Mouse (Mus musculus): Measurements from ENCODE around the gene Pmp22.

Gene Pmp22

DNA sequence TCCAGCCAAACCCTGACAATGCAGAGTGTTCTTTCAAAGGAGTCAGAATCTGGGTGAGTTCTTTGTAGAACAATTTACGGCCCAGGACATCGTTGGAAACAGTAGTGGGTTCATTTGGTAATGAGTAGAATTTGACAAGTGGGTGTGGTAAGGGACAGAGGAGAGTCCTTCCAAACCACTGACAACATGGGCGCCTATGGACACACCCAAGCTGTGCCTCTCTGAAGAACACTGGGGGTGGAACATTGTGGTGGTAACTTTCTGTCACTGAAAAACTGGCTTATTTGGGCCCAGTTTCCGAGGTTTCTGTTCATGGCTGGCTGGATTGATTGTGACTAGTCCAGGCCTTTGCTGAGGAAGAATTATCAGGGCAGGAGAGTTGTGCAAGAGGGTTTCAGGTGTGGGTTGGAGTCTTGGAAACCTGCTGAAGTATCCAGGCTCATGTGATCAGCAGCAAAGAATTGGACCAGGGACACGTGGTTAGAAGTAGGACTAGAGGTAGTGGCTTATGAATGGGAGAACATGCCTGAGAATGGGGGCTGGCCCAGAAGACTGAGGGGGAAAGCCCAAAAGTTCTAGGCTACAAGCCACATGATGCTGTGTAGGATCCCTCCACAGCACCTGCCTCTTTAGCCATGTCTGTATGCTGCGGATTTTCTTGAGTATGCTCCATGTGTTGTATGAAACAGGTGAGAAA, 35.4 kb downstream of the Pmp22 start:
- DNase-seq = no peak

- DNase-seq = peak in 1 of 2 experiments; percentile 50
Observed at GRCm38 (mm10) chr11:63164756-63165484, 36.1 kb downstream of the Pmp22 start.

GRCm38 (mm10) chr11:63167826-63168225, 39.0 kb downstream of the Pmp22 start:
- no peak for DNase-seq

GRCm38 (mm10) chr11:63168551-63169258, 39.9 kb downstream of the Pmp22 start:
- peak; percentile 13 to 18 for DNase-seq

DNA sequence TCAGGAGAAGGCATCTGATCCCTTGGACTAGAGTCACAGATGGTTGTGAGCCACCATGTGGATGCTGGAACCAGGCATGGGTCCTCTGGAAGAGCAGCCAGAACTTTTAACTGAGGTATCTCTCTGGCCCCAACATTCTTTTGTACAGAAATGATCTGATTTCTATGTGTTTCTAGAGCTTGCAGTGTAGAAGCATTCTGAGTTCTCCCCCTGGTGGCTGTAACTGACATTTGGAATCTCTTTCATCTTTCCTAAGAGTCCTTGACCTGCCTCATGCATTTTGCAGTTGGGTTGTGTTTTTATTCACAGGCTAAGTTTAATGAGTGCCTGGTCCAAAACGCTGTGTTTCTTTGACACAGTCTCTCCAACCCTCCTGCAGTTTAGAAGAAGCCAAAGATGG, 43.2 kb downstream of the Pmp22 start:
- peak; percentile 12 to 40 for DNase-seq

- DNase-seq = peak; percentile 7 to 11
Observed at GRCm38 (mm10) chr11:63173604-63174003, 44.8 kb downstream of the Pmp22 start.

DNA sequence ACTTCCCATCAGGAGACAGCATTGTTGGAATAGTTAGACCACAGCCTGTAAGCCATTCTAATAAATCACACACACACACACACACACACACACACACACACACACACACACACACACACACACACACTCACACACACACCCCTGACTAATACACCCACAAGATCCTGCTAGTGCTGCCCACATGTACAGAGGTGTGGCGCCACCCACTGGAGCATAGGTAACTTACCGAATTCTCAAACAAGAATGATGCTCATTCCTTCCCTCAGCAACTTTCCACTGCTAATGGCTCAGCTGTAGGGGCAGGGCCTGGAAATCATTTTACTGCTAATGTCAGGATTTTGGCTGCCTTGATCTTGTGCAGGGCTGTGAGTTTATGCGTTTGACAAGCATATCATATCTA, 46.5 kb downstream of the Pmp22 start:
- peak; percentile 3 to 38 for DNase-seq

DNA sequence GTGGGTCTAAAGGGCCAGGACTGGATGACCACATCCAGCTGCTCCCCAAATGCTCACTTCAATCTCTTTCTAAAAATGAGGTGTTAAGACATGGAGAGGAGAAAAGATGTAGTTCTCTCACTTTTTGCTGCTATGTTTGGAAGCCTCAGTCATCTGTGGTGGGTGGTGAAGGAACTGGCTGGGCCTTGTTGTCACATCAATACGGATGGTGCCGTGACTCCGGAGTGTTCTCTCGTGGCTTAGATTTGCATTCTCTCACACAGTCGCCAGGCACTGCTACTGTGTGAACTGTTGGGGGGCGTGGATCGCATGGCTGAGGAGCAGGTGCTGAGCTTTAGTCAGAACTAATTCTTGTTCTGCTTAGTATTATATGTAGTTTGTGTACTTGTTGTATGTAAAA, 47.6 kb downstream of the Pmp22 start:
- no peak for DNase-seq

DNA sequence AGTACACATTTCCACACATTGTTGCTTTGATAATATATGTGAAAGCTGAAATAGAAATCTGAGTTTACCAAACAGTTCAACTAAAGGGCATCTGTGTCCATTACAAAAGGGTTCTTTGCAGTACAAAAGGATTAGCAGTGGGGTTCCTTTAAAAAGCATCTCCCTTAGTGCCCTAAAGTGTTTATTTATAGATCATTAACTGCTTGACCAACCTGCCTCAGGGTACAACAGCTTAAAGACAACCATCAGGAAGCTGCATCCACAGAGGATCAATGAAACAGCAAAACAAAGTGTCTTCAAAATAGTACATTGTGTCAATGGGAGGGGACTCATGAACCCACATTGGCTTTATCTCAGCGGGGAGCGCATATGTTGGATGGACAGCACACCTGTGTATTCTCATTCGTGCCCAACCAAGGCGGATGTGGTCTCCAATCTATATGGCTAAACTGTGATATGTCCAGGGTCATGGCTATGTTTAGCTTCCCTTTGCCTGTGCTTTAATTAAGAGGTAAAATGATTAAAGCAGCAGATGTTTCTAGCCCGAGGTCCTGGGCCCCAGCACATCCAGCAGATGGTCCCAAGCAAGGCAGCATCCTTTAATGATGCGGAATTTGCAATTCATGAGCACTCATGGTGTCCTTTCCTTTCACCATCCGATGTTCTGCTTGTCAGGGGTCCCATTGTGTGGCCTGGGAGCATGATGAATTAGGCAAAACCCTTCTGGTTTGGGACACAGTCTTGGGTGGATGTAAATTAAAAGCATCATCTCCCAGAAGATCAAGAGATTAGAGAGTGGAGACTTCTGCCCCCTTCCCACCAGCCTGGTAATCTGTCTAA, 51.7 kb downstream of the Pmp22 start:
- DNase-seq = no peak

DNA sequence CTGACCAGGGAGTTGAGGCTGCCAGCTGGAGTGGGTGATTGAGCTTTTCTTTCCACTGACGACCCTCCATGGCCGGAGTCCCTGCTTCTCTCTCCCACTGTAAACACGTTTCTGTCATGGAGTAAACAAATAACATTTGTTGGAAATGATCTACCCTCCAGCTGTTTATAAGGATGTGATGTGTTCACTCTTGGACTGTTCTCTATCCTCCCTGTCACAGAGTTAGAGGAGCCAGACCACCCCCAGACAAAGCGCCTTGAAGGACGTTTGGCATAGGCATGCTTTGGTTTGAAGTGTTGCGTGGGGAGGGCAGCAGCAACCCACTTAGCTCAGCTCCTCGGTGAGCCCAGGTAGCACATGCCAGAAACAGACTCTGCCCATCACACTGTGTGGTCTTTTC, 60.0 kb downstream of the Pmp22 start:
- no peak for DNase-seq

- no peak for DNase-seq
Observed at GRCm38 (mm10) chr11:63198070-63198469, 69.3 kb downstream of the Pmp22 start.

DNA sequence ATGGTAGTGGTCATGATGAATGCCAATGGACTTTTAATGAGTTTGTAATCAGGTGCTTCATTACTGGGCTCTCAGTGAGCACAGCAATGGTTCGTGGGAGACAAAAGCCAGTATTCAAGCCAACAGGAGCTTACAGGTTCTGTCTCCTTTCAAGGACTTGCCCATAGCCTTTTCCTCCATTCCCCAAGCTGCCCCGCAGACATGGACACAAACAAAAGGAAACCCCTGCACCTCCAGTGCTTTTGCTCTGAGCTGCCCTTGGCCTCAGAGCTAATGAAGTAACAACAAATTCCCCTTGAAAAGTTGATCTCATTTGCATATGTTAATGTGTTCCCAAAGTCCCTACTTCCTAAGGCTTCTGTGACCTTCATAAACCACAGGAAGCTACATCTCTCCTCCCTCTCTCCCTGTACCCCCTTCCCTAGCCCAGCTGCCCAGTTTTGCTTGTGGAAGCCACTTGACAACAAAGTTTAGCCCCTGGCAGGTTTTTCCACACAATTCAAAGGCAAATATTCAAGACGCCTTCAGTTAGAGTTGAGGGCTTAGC, 73.3 kb downstream of the Pmp22 start:
- no peak for DNase-seq
